Mouse (Mus musculus) ES-Bruce4 (cell line): Measurements from ENCODE around the gene Hist1h4f. TPM values are rescaled to one million over a fixed set of nuclear protein-coding genes. Genes with fewer than 3 reads are reported as not detected.

Experiments
- H3K27ac ChIP-seq: 2 replicates; pipeline ENCODE4 v1.5.1; 2012; ENCODE audit warnings: low read length, inconsistent platforms; ENCODE audit not compliant: insufficient read depth
- H3K27me3 ChIP-seq: 2 replicates; pipeline ENCODE4 v1.6.1; 2012; ENCODE audit warnings: mild to moderate bottlenecking, low read length, inconsistent platforms; ENCODE audit not compliant: control insufficient read depth, poor library complexity, insufficient read depth, severe bottlenecking
- H3K36me3 ChIP-seq: 2 replicates; pipeline ENCODE4 v1.6.1; 2012; ENCODE audit warnings: inconsistent platforms, mild to moderate bottlenecking, low read length, moderate library complexity; ENCODE audit not compliant: control insufficient read depth, poor library complexity, insufficient read depth, severe bottlenecking
- H3K4me1 ChIP-seq: one replicate; pipeline ENCODE4 v1.8.1; 2011; ENCODE audit warnings: low read length; ENCODE audit not compliant: control insufficient read depth, insufficient read depth
- H3K4me3 ChIP-seq: 2 replicates; pipeline ENCODE4 v1.5.1; 2011; ENCODE audit warnings: low read depth, mild to moderate bottlenecking, low read length
- H3K9ac ChIP-seq: 2 replicates; pipeline ENCODE4 v1.6.1; 2012; ENCODE audit warnings: low read depth, mild to moderate bottlenecking, inconsistent platforms; ENCODE audit not compliant: poor library complexity, severe bottlenecking
- H3K9me3 ChIP-seq: replicated peaks from 2 replicates; pipeline ENCODE4 v1.6.1; 2012; ENCODE audit warnings: mild to moderate bottlenecking, low read length, inconsistent platforms; ENCODE audit not compliant: control insufficient read depth, poor library complexity, insufficient read depth, severe bottlenecking
- CTCF ChIP-seq: IDR thresholded peaks from one replicate; pipeline ENCODE4 v1.8.1; 2011; ENCODE audit warnings: low read depth, low read length
- EP300 ChIP-seq: IDR thresholded peaks from 2 replicates; pipeline ENCODE4 v1.6.1; 2011; ENCODE audit warnings: low read depth, low read length; ENCODE audit not compliant: insufficient read depth
- POLR2A ChIP-seq: IDR thresholded peaks from one replicate; pipeline ENCODE4 v1.8.1; 2011; ENCODE audit warnings: low read length; ENCODE audit not compliant: insufficient read depth
- polyA plus RNA-seq: library from polyadenylated mRNA; stranded (reverse); fragments of >200 nt; gene quantifications from 2 replicates; pipeline ENCODE4 v1.2.4, GENCODE M21; 2011; ENCODE audit warnings: low read depth; ENCODE audit not compliant: missing spikeins, insufficient read depth, insufficient read length

Hist1h4f gene
- polyA plus RNA-seq, 1 experiment: 24.1 TPM

- Histone ChIP-seq H3K9me3 (no peaks in the 10 kb centered on the region), H3K9ac (peak overlapping the region; percentile 90), H3K4me1 (no peaks in the 10 kb centered on the region), H3K27me3 (no peaks in the 10 kb centered on the region), H3K4me3 (peak overlapping the region; percentile 88), H3K27ac (no peak overlapping the region), H3K36me3 (no peaks in the 10 kb centered on the region)
- TF ChIP-seq POLR2A (no peak), CTCF (no peak), EP300 (0 out of 2 replicates have a peak, but pooled peaks have one; percentile 8)
Measured at GRCm38 (mm10) chr13:23526312-23526711, 25.1 kb downstream of the Hist1h4f start.

- Histone ChIP-seq H3K27me3 (no peaks in the 10 kb centered on the region), H3K27ac (no peak overlapping the region; the same call in 1 of the 2 replicates), H3K4me3 (peak overlapping the region; percentile 88), H3K36me3 (no peaks in the 10 kb centered on the region), H3K9me3 (no peaks in the 10 kb centered on the region), H3K4me1 (no peaks in the 10 kb centered on the region), H3K9ac (peak overlapping the region; percentile 90)
- no peak for TF ChIP-seq POLR2A
- no peak for TF ChIP-seq CTCF
- no peak for TF ChIP-seq EP300
Measured at GRCm38 (mm10) chr13:23525901-23526300, 25.5 kb downstream of the Hist1h4f start.

GRCm38 (mm10) chr13:23524654-23525053 is 26.8 kb downstream of the Hist1h4f start:
- H3K27me3 ChIP-seq: no peaks in the 10 kb centered on the region
- no peaks in the 10 kb centered on the region for H3K4me1 ChIP-seq
- no peaks in the 10 kb centered on the region for H3K9me3 ChIP-seq
- H3K4me3 ChIP-seq: no peak overlapping the region
- H3K9ac ChIP-seq: no peak overlapping the region
- H3K36me3 ChIP-seq: no peaks in the 10 kb centered on the region
- TF ChIP-seq EP300 (no peak), CTCF (peak; percentile 72)
- no peak overlapping the region for H3K27ac ChIP-seq

GRCm38 (mm10) chr13:23523976-23524375 is 27.5 kb downstream of the Hist1h4f start:
- H3K4me3 ChIP-seq: no peak overlapping the region
- no peak overlapping the region for H3K27ac ChIP-seq
- H3K9ac ChIP-seq: no peak overlapping the region
- H3K27me3 ChIP-seq: no peaks in the 10 kb centered on the region
- no peaks in the 10 kb centered on the region for H3K36me3 ChIP-seq
- no peak for TF ChIP-seq POLR2A
- TF ChIP-seq CTCF: no peak
- no peak for TF ChIP-seq EP300
- no peaks in the 10 kb centered on the region for H3K4me1 ChIP-seq
- no peaks in the 10 kb centered on the region for H3K9me3 ChIP-seq

GRCm38 (mm10) chr13:23521703-23522102 is 29.7 kb downstream of the Hist1h4f start:
- no peak for TF ChIP-seq CTCF
- TF ChIP-seq EP300: 0 out of 2 replicates have a peak, but pooled peaks have one; percentile 12
- TF ChIP-seq POLR2A: no peak
- H3K4me3 ChIP-seq: no peak overlapping the region
- H3K27me3 ChIP-seq: no peaks in the 10 kb centered on the region
- no peaks in the 10 kb centered on the region for H3K9me3 ChIP-seq
- peak overlapping the region; percentile 58; the same call in 1 of the 2 replicates for H3K9ac ChIP-seq
- no peak overlapping the region for H3K27ac ChIP-seq
- no peaks in the 10 kb centered on the region for H3K4me1 ChIP-seq
- H3K36me3 ChIP-seq: no peaks in the 10 kb centered on the region

- no peaks in the 10 kb centered on the region for H3K27me3 ChIP-seq
- no peaks in the 10 kb centered on the region for H3K36me3 ChIP-seq
- H3K27ac ChIP-seq: peak overlapping the region; percentile 78
- TF ChIP-seq POLR2A (no peak), EP300 (no peak), CTCF (no peak)
- no peaks in the 10 kb centered on the region for H3K9me3 ChIP-seq
- peak overlapping the region; percentile 34 for H3K4me3 ChIP-seq
- no peaks in the 10 kb centered on the region for H3K4me1 ChIP-seq
- H3K9ac ChIP-seq: peak overlapping the region; percentile 96
Measured at GRCm38 (mm10) chr13:23519416-23519815, 32.0 kb downstream of the Hist1h4f start.
